Mouse (Mus musculus) embryonic facial prominence, embryonic 14.5 days (tissue): ENCODE measurements at regions not wholly inside any gene's neighbourhood (a gene's known extent, or its start where the extent isn't known, plus 50 kb on each side); places are given as distances from the start of the nearest gene placed in this dataset.
A peak's percentile ranks its signal among the peaks of the same experiment; 100 is the strongest.

Experiments
- ATAC-seq: fragments of 200-750 bp; cut with Nextera tagmentation; 2 replicates; pipeline ENCODE4 v1.8.0; 2017; ENCODE audit warnings: low read depth, moderate number of reproducible peaks, moderate TSS enrichment
- DNase-seq: peaks from one replicate; pipeline ENCODE4 v3.0.0-alpha.2; 2015; ENCODE audit warnings: low spot score
- H3K27ac ChIP-seq: fragments of 300-500 bp; sonication (generic); replicated peaks from 2 replicates; pipeline ENCODE4 v1.5.1; 2014; ENCODE audit warnings: low read depth, mild to moderate bottlenecking, low read length, moderate library complexity
- H3K27me3 ChIP-seq: fragments of 300-500 bp; sonication (generic); replicated peaks from 2 replicates; pipeline ENCODE4 v1.6.1; 2014; ENCODE audit warnings: low read length; ENCODE audit not compliant: control insufficient read depth, insufficient read depth
- H3K36me3 ChIP-seq: fragments of 300-500 bp; sonication (generic); 2 replicates; pipeline ENCODE4 v1.6.1; 2014; ENCODE audit warnings: low read length, mixed read lengths; ENCODE audit not compliant: control insufficient read depth, insufficient read depth
- H3K4me1 ChIP-seq: fragments of 300-500 bp; sonication (generic); 2 replicates; pipeline ENCODE4 v1.6.1; 2014; ENCODE audit warnings: antibody characterized with exemption, low read length; ENCODE audit not compliant: control insufficient read depth, insufficient read depth
- H3K4me2 ChIP-seq: fragments of 300-500 bp; sonication (generic); 2 replicates; pipeline ENCODE4 v1.6.1; 2014; ENCODE audit warnings: low read depth, mild to moderate bottlenecking, low read length, moderate library complexity, mixed read lengths
- H3K4me3 ChIP-seq: fragments of 300-500 bp; sonication (generic); 2 replicates; pipeline ENCODE4 v1.5.1; 2014; ENCODE audit warnings: low read depth, mild to moderate bottlenecking, low read length
- H3K9ac ChIP-seq: fragments of 300-500 bp; sonication (generic); 2 replicates; pipeline ENCODE4 v1.6.1; 2014; ENCODE audit warnings: low read depth, mild to moderate bottlenecking, low read length, moderate library complexity, mixed read lengths
- H3K9me3 ChIP-seq: fragments of 300-500 bp; sonication (generic); 2 replicates; pipeline ENCODE4 v1.6.1; 2016; ENCODE audit warnings: low read length; ENCODE audit not compliant: control insufficient read depth
- WGBS: fragments of 180-500 bp; shearing (Covaris S2); extraction: QIAGEN DNeasy Blood & Tissue Kit; methylation state at CpG from one replicate; pipeline ENCODE4 v1.1.7; 2014; 5-methylcytosine and 5-hydroxymethylcytosine counted together

- H3K36me3 ChIP-seq, result no peaks in the 10 kb centered on the region
- no peak overlapping the region for H3K4me2 ChIP-seq
- no peak overlapping the region for H3K27ac ChIP-seq
- DNase-seq, result no peak
- no peak overlapping the region for H3K9ac ChIP-seq
- H3K27me3 ChIP-seq, result no peaks in the 10 kb centered on the region
- no peak for ATAC-seq
- H3K9me3 ChIP-seq, result no peaks in the 10 kb centered on the region
- H3K4me1 ChIP-seq, result no peaks in the 10 kb centered on the region
- no peak overlapping the region for H3K4me3 ChIP-seq
Observed at GRCm38 (mm10) chr4:7385069-7385468, 853.8 kb downstream of the Car8 start.

- ATAC-seq (no peak), DNase-seq (peak; percentile 79)
- Histone ChIP-seq H3K4me1 (no peaks in the 10 kb centered on the region), H3K4me2 (no peak overlapping the region), H3K4me3 (no peak overlapping the region), H3K9me3 (no peaks in the 10 kb centered on the region), H3K36me3 (no peaks in the 10 kb centered on the region), H3K27ac (no peak overlapping the region), H3K27me3 (no peaks in the 10 kb centered on the region), H3K9ac (no peak overlapping the region)
- WGBS, result 42% methylated on average over 2 of the region's 2 CpGs
Observed at GRCm38 (mm10) chr4:7379996-7380395, 858.8 kb downstream of the Car8 start.

GRCm38 (mm10) chr4:7364238-7365040 is 874.4 kb downstream of the Car8 start:
- no peak for ATAC-seq
- no peak overlapping the region for H3K4me3 ChIP-seq
- no peak overlapping the region for H3K27ac ChIP-seq
- H3K36me3 ChIP-seq, result no peaks in the 10 kb centered on the region
- WGBS, result 75% methylated on average over 3 of the region's 3 CpGs
- no peak overlapping the region for H3K4me2 ChIP-seq
- H3K27me3 ChIP-seq, result no peaks in the 10 kb centered on the region
- H3K9me3 ChIP-seq, result no peaks in the 10 kb centered on the region
- no peak for DNase-seq
- no peaks in the 10 kb centered on the region for H3K4me1 ChIP-seq
- H3K9ac ChIP-seq, result no peak overlapping the region

GRCm38 (mm10) chr4:7363508-7363907 is 875.3 kb downstream of the Car8 start:
- WGBS, result 86% methylated on average over 2 of the region's 2 CpGs
- H3K9ac ChIP-seq, result no peak overlapping the region
- no peak overlapping the region for H3K4me3 ChIP-seq
- no peaks in the 10 kb centered on the region for H3K27me3 ChIP-seq
- DNase-seq (no peak), ATAC-seq (no peak)
- no peaks in the 10 kb centered on the region for H3K9me3 ChIP-seq
- no peaks in the 10 kb centered on the region for H3K36me3 ChIP-seq
- no peaks in the 10 kb centered on the region for H3K4me1 ChIP-seq
- no peak overlapping the region for H3K4me2 ChIP-seq
- no peak overlapping the region for H3K27ac ChIP-seq

- Histone ChIP-seq H3K4me1 (no peaks in the 10 kb centered on the region), H3K36me3 (no peaks in the 10 kb centered on the region), H3K9ac (no peak overlapping the region), H3K27me3 (no peaks in the 10 kb centered on the region), H3K9me3 (no peaks in the 10 kb centered on the region), H3K4me2 (no peak overlapping the region), H3K27ac (no peak overlapping the region), H3K4me3 (no peak overlapping the region)
- DNase-seq, result no peak
- WGBS, result 85% methylated on average over 3 of the region's 3 CpGs
- no peak for ATAC-seq
Observed at GRCm38 (mm10) chr4:7356202-7356601, 882.6 kb downstream of the Car8 start.

- no peaks in the 10 kb centered on the region for H3K4me1 ChIP-seq
- no peaks in the 10 kb centered on the region for H3K27me3 ChIP-seq
- ATAC-seq (no peak), DNase-seq (no peak)
- no peak overlapping the region for H3K4me3 ChIP-seq
- no peaks in the 10 kb centered on the region for H3K36me3 ChIP-seq
- no peak overlapping the region for H3K27ac ChIP-seq
- WGBS, result 81% methylated on average over 1 of the region's 1 CpGs
- H3K9ac ChIP-seq, result no peak overlapping the region
- no peaks in the 10 kb centered on the region for H3K9me3 ChIP-seq
- no peak overlapping the region for H3K4me2 ChIP-seq
Observed at GRCm38 (mm10) chr4:7347317-7347716, 891.5 kb downstream of the Car8 start.

GRCm38 (mm10) chr4:7341159-7341558 is 897.7 kb downstream of the Car8 start:
- 77% methylated on average over 1 of the region's 1 CpGs for WGBS
- no peak overlapping the region for H3K4me3 ChIP-seq
- DNase-seq (no peak), ATAC-seq (no peak)
- no peaks in the 10 kb centered on the region for H3K36me3 ChIP-seq
- no peak overlapping the region for H3K27ac ChIP-seq
- H3K9me3 ChIP-seq, result no peaks in the 10 kb centered on the region
- no peaks in the 10 kb centered on the region for H3K27me3 ChIP-seq
- H3K4me2 ChIP-seq, result no peak overlapping the region
- H3K4me1 ChIP-seq, result no peaks in the 10 kb centered on the region
- H3K9ac ChIP-seq, result no peak overlapping the region

- no peaks in the 10 kb centered on the region for H3K4me1 ChIP-seq
- 81% methylated on average over 4 of the region's 4 CpGs for WGBS
- H3K9me3 ChIP-seq, result no peaks in the 10 kb centered on the region
- H3K27ac ChIP-seq, result no peak overlapping the region
- DNase-seq (no peak), ATAC-seq (no peak)
- H3K9ac ChIP-seq, result no peak overlapping the region
- no peak overlapping the region for H3K4me3 ChIP-seq
- H3K36me3 ChIP-seq, result no peaks in the 10 kb centered on the region
- H3K27me3 ChIP-seq, result no peaks in the 10 kb centered on the region
- no peak overlapping the region for H3K4me2 ChIP-seq
Observed at GRCm38 (mm10) chr4:7314261-7314660, 924.6 kb downstream of the Car8 start.

GRCm38 (mm10) chr4:7313219-7313618 is 925.6 kb downstream of the Car8 start:
- Histone ChIP-seq H3K4me3 (no peak overlapping the region), H3K27ac (no peak overlapping the region), H3K4me2 (no peak overlapping the region), H3K36me3 (no peaks in the 10 kb centered on the region), H3K9ac (no peak overlapping the region), H3K27me3 (no peaks in the 10 kb centered on the region), H3K4me1 (no peaks in the 10 kb centered on the region), H3K9me3 (no peaks in the 10 kb centered on the region)
- WGBS, result 59% methylated on average over 2 of the region's 2 CpGs
- DNase-seq, result peak; percentile 2
- ATAC-seq, result no peak
